Mouse (Mus musculus) brain, embryonic 14.5 days (tissue): ENCODE measurements around the gene Tet2.

Experiments used
- CTCF ChIP-seq: fragments of 200-500 bp; IDR thresholded peaks from 2 replicates; pipeline ENCODE4 v1.5.1; 2012; ENCODE audit warnings: inconsistent platforms, mild to moderate bottlenecking, moderate library complexity, borderline replicate concordance; ENCODE audit not compliant: insufficient read depth, insufficient read length; ENCODE audit errors: extremely low read depth
- POLR2A ChIP-seq: fragments of 200-500 bp; IDR thresholded peaks from 2 replicates; pipeline ENCODE4 v1.6.1; 2012; ENCODE audit warnings: mild to moderate bottlenecking, inconsistent platforms, borderline replicate concordance; ENCODE audit not compliant: poor library complexity, insufficient read depth, insufficient read length, severe bottlenecking; ENCODE audit errors: extremely low read depth

- TF ChIP-seq POLR2A = no peak
- no peak for TF ChIP-seq CTCF
Measured at GRCm38 (mm10) chr3:133513475-133513874, 31.5 kb downstream of the Tet2 start.
